Mouse (Mus musculus) G1E (cell line): Measurements from ENCODE around the gene Abcb8. TPM values are rescaled to one million over a fixed set of nuclear protein-coding genes. Genes with fewer than 3 reads are reported as not detected.

Experiments used
- ATAC-seq: 2 replicates; pipeline ENCODE4 v1.8.0; 2016; ENCODE audit warnings: mild to moderate bottlenecking; ENCODE audit not compliant: insufficient number of reproducible peaks, poor library complexity, low FRiP score, severe bottlenecking; ENCODE audit errors: extremely low read depth
- DNase-seq: peaks from one replicate; pipeline ENCODE4 v3.0.0; 2012; ENCODE audit warnings: low spot score
- H3K27me3 ChIP-seq: 2 replicates; pipeline ENCODE4 v1.6.1; 2012; ENCODE audit warnings: mild to moderate bottlenecking, low read length, inconsistent platforms; ENCODE audit not compliant: insufficient read depth
- H3K36me3 ChIP-seq: replicated peaks from 2 replicates; pipeline ENCODE3; 2012; ENCODE audit warnings: mild to moderate bottlenecking, inconsistent platforms
- H3K4me1 ChIP-seq: 2 replicates; pipeline ENCODE4 v1.6.1; 2012; ENCODE audit warnings: low read depth, low read length, inconsistent platforms, mixed read lengths; ENCODE audit not compliant: insufficient read depth
- H3K4me3 ChIP-seq: 2 replicates; pipeline ENCODE4 v1.5.1; 2012; ENCODE audit warnings: low read depth, mild to moderate bottlenecking, inconsistent platforms, low read length, moderate library complexity, mixed read lengths
- H3K9me3 ChIP-seq: replicated peaks from 2 replicates; pipeline ENCODE4 v1.6.1; 2012; ENCODE audit warnings: inconsistent platforms
- CTCF ChIP-seq: IDR thresholded peaks from 2 replicates; pipeline ENCODE4 v1.5.1; 2012; ENCODE audit warnings: low read depth, low read length, inconsistent platforms, mixed read lengths
- GATA1 ChIP-seq: IDR thresholded peaks from 2 replicates; pipeline ENCODE4 v1.6.1; 2012; ENCODE audit warnings: borderline replicate concordance, low read length, inconsistent platforms, mixed read lengths
- GATA2 ChIP-seq: IDR thresholded peaks from 2 replicates; pipeline ENCODE4 v1.6.1; 2012; ENCODE audit warnings: low read depth, low read length, inconsistent platforms, borderline replicate concordance
- POLR2AphosphoS5 ChIP-seq: IDR thresholded peaks from 2 replicates; pipeline ENCODE4 v1.6.1; 2012; ENCODE audit warnings: low read depth, low read length, inconsistent platforms; ENCODE audit not compliant: insufficient replicate concordance
- TAL1 ChIP-seq: conservative IDR thresholded peaks from 2 replicates; pipeline ENCODE4 v1.6.1; 2012; ENCODE audit warnings: low read depth, low read length, inconsistent platforms, mixed read lengths
- polyA plus RNA-seq: library from polyadenylated mRNA; stranded (reverse); fragments of >175 nt; gene quantifications from 2 replicates; pipeline ENCODE4 v1.2.3, GENCODE M21; 2012
- total RNA-seq, 2 experiments: library from RNA; stranded (forward) in 1 of 2; stranded (reverse) in 1 of 2; fragments of 200-1000 nt in 1 of 2; fragments of >200 nt in 1 of 2; fragmentation: Nextera tagmentation in 1 of 2; gene quantifications; 2 replicates each; pipeline ENCODE4 v1.2.3; 2014 to 2017

Abcb8 gene
- total and polyA plus RNA-seq, 3 experiments = 13.5 to 43.6 (median 15.4) TPM

- Histone ChIP-seq H3K4me1 (peaks cover 95% of the 10 kb centered on the region), H3K9me3 (no peaks in the 10 kb centered on the region), H3K36me3 (peaks cover 3% of the 10 kb centered on the region), H3K27me3 (peaks cover 40% of the 10 kb centered on the region), H3K4me3 (peak overlapping the region; percentile 74)
- peak; percentile 61 for DNase-seq
- TF ChIP-seq GATA1 = no peak
- no peak for TF ChIP-seq GATA2
- TF ChIP-seq CTCF = no peak
- TF ChIP-seq TAL1 = no peak
- TF ChIP-seq POLR2AphosphoS5 = no peak
- no peak for ATAC-seq
Observed at GRCm38 (mm10) chr5:24348546-24348945, 44.9 kb upstream of the Abcb8 start.

- DNase-seq = no peak
- Histone ChIP-seq H3K36me3 (peaks cover 3% of the 10 kb centered on the region), H3K4me1 (peaks cover 80% of the 10 kb centered on the region), H3K9me3 (no peaks in the 10 kb centered on the region), H3K4me3 (peak overlapping the region; percentile 75; the same call in 1 of the 2 replicates), H3K27me3 (peaks cover 54% of the 10 kb centered on the region)
- no peak for TF ChIP-seq GATA1
- no peak for TF ChIP-seq CTCF
- no peak for TF ChIP-seq POLR2AphosphoS5
- no peak for TF ChIP-seq TAL1
- TF ChIP-seq GATA2 = no peak
- no peak for ATAC-seq
Observed at GRCm38 (mm10) chr5:24350073-24350472, 43.4 kb upstream of the Abcb8 start.

- TF ChIP-seq GATA1 = no peak
- no peak for TF ChIP-seq TAL1
- no peak for TF ChIP-seq GATA2
- no peak for TF ChIP-seq CTCF
- TF ChIP-seq POLR2AphosphoS5 = no peak
- peak overlapping the region; percentile 75 for H3K4me3 ChIP-seq
- no peak for ATAC-seq
- H3K9me3 ChIP-seq = no peaks in the 10 kb centered on the region
- DNase-seq = no peak
- peaks cover 54% of the 10 kb centered on the region for H3K27me3 ChIP-seq
- peaks cover 3% of the 10 kb centered on the region for H3K36me3 ChIP-seq
- H3K4me1 ChIP-seq = peaks cover 74% of the 10 kb centered on the region
Observed at GRCm38 (mm10) chr5:24350531-24351250, 42.8 kb upstream of the Abcb8 start.

GRCm38 (mm10) chr5:24351278-24351677 lies 42.2 kb upstream of the Abcb8 start, which contains the start of gene Kcnh2:
Gene Kcnh2 (minus strand): TSS chr5:24351604.
- Histone ChIP-seq H3K4me1 (peaks cover 68% of the 10 kb centered on the region), H3K4me3 (peak within 1 kb of the TSS; percentile 75), H3K27me3 (peaks cover 54% of the 10 kb centered on the region), H3K36me3 (peaks cover 3% of the 10 kb centered on the region), H3K9me3 (no peaks in the 10 kb centered on the region)
- ATAC-seq (no peak), DNase-seq (no peak)
- TF ChIP-seq POLR2AphosphoS5 = no peak
- TF ChIP-seq GATA2 = no peak
- TF ChIP-seq GATA1 = no peak
- no peak for TF ChIP-seq CTCF
- no peak for TF ChIP-seq TAL1

GRCm38 (mm10) chr5:24351701-24352171 lies 41.7 kb upstream of the Abcb8 start:
- peaks cover 56% of the 10 kb centered on the region for H3K27me3 ChIP-seq
- TF ChIP-seq POLR2AphosphoS5 (no peak), CTCF (no peak), GATA1 (no peak), GATA2 (no peak), TAL1 (no peak)
- peaks cover 3% of the 10 kb centered on the region for H3K36me3 ChIP-seq
- H3K4me3 ChIP-seq = peak overlapping the region; percentile 75
- peak; percentile 89 for DNase-seq
- peaks cover 63% of the 10 kb centered on the region for H3K4me1 ChIP-seq
- peak; percentile 51 for ATAC-seq
- H3K9me3 ChIP-seq = no peaks in the 10 kb centered on the region

GRCm38 (mm10) chr5:24352251-24352859 lies 41.1 kb upstream of the Abcb8 start:
- TF ChIP-seq CTCF (no peak), GATA2 (no peak), POLR2AphosphoS5 (no peak)
- ATAC-seq (no peak), DNase-seq (no peak)
- no peaks in the 10 kb centered on the region for H3K9me3 ChIP-seq
- peaks cover 3% of the 10 kb centered on the region for H3K36me3 ChIP-seq
- peaks cover 57% of the 10 kb centered on the region for H3K4me1 ChIP-seq
- peaks cover 58% of the 10 kb centered on the region for H3K27me3 ChIP-seq
- peak overlapping the region; percentile 75; the same call in 1 of the 2 replicates for H3K4me3 ChIP-seq
